Mouse (Mus musculus) mature B cell (primary cell): ENCODE data around the gene Tomm22.

Experiments
- in situ Hi-C: fragments of 300-500 bp; cut with MboI; formaldehyde crosslinking; loops from 2 replicates; pipeline ENCODE4 v1.14.3; 2019

The Tomm22 gene

GRCm38 (mm10) chr15:79685141-79685641 is 14.5 kb downstream of the Tomm22 start:
- in situ Hi-C loops = no loop called here

GRCm38 (mm10) chr15:79686046-79686869 is 15.6 kb downstream of the Tomm22 start:
- in situ Hi-C loops = no loop called here

DNA sequence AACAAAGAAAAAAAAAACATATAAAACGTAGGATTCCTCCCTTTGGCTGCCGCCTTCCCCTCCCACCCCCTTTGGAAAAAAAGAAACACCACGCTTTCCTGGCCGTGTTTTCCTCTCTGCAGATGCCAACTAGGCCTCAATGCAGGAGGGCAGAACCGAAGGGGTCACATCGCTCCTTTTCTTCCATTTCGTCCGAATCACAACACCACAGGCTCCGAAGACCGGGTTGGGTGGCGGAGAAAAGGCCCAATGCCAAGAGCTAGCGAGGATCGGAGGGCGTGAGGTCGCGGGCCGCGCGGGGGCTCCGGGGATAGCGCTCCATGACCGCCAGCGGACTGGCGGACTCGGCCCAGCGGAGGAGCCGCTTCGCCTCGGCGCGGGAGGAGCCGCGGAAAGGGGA is 16.5 kb downstream of the Tomm22 start:
- in situ Hi-C loops = no loop called here

DNA sequence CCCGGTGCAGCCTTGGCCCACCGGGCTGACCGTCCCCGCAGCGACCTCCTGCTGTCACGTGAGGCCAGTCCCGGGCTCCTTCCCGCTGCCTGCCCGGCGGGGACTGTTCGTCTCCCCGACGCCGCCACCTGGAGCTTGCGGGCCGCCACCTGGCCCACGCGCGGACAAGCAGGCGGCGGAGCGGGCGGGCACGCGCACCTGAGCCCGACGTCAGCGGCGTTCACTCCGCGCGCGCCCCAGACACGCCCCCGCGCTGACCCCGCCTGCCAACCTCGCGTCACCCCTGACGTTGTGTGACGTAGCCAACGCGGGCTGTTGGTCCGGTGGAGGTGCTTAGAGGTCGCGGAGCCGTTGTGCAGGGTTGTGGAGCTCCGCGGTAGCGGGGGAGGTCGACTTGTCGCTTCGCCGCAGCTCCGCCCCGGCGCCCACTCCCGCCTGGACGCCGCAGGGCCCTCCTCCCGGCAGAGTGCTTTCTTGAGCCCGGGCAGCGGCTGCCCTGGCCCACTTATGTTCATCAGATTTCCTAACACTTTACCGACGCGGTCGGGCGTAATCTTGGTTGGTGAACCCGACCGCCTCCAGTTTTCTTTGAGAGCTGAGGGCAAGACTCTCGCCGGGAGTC is 17.1 kb downstream of the Tomm22 start, which contains the start of gene Josd1:
Josd1 (minus strand) TSS at position 274 of the 622 bp plus-strand sequence.
- in situ Hi-C loops = no loop called here

DNA sequence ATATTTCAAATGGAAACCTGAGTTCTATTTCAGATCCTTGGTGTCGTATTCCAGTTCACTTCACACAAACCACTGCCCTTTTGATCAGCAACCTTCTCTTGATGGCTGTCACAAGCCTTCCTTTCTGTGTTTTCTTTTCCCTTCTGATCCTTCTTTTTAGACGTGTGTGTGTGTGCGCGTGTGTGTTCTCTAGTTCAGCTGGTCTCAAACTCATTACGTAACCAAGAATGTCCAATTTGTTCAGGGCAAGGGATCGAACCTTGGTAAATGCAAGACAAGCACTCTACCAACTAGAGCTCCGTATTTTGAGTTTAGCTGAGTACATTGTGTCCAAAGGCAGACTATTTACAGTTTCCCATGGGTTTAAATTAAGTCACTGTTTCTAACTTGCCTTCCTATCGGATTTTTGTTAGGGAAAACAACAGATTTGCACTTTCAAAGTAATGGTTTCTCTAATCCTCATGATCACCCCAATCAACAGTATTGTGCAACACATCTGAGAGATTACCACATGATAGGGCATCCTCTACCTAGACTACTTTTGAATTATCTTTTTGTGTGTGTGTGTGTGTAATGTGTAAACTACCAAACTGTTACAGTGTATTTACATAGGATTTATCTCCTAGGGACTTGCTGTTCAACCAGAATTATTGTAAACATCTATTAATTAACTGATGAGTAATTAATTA is 17.8 kb downstream of the Tomm22 start:
- in situ Hi-C loops = no loop called here

DNA sequence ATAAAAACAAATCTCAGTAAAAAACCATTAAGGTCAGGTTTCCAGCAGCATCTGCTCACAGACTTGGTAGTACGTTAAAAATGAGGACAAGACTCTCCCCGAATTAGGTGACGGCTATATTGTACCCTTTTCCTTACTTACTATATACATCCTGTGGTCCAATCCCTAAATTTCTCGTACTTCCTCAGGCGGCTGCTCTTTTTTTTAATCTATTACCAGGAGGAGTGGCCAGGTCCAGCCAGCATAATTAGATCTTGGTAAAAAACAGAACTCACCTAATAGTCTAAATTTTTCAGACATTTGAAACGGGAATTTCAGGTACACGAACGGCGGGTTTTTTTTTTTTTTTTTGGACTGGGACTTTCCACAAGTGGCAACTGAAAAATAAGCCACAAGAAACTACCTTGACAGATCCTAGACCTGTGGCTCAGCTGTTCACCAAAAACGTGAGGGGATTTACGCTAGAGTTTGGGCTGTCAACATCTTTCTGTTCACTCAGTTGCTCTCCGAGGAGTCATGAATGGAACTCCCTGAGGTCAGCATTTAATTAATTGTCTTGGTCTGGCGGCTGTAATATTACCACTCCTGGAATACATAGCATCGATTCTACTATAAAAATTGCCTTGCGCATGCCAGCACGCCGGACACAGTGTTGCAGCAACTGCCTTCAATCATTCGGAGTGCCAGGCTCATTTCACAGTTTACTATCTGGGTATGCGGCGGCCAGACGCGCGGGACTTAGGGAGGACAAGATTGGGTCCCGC is 19.2 kb downstream of the Tomm22 start:
- in situ Hi-C loops = loop anchor here (5.0 kb wide), 2 partner anchors 33 to 47 kb away; partner anchors contain the start of genes Cby1 and Fam227a

- in situ Hi-C loops = loop anchor here (5.0 kb wide), 2 partner anchors 33 to 47 kb away; partner anchors contain the start of genes Cby1 and Fam227a
These were observed 19.9 kb downstream of the Tomm22 start, which contains the start of gene Gtpbp1 for GRCm38 (mm10) chr15:79690426-79691022. TSS of gene Gtpbp1 (plus strand) at chr15:79690845.

DNA sequence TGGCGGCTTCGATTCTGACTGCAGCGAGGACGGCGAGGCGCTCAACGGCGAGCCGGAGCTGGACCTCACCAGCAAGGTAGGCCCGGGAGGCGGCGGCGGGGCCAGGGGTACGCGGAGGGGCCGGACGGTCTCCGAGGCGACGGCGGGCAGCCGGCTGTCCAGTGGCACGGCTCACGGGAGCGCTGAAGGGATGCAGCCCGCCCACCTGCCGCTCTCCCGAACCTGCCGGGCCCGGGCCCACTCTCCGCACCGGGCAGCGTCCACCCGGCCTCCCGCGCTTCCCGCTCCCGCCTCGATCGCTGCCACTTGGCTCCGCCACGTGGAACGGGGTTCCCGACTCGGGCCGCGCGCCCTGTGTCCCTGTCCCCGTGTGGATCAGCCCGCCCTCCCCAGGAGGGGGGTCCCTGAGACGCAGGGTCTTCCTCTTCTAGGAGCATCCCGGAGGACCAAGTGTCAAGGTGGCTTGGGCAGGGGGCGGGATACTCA is 20.4 kb downstream of the Tomm22 start:
- in situ Hi-C loops = loop anchor here (5.0 kb wide), 2 partner anchors 34 to 46 kb away; partner anchors contain the start of genes Cby1 and Fam227a

- in situ Hi-C loops = loop anchor here (5.0 kb wide), 2 partner anchors 35 to 45 kb away; partner anchors contain the start of genes Cby1 and Fam227a
These were observed 21.7 kb downstream of the Tomm22 start for GRCm38 (mm10) chr15:79692334-79692733.

DNA sequence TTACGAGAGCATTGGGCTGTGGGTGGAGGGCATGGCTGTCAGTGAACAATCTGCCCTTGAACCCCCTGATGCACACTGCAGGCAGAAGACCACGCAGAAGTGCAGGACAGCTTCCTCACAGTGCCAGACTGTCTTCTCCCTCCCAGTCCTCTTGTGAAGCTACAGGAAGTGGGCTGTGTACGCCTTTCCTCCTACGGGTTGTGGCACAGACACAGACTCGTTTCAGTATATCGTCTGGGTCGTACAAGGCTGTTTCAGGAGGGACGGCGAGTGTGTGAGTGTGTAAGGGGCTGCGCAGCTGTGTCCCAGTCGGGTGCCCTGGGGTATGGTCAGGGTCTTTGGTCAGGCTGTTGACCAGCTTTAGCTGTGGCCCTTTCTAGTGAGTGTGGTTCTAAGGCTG is 23.1 kb downstream of the Tomm22 start:
- in situ Hi-C loops = loop anchor here (5.0 kb wide), 2 partner anchors 36 to 44 kb away; partner anchors contain the start of genes Cby1 and Fam227a

DNA sequence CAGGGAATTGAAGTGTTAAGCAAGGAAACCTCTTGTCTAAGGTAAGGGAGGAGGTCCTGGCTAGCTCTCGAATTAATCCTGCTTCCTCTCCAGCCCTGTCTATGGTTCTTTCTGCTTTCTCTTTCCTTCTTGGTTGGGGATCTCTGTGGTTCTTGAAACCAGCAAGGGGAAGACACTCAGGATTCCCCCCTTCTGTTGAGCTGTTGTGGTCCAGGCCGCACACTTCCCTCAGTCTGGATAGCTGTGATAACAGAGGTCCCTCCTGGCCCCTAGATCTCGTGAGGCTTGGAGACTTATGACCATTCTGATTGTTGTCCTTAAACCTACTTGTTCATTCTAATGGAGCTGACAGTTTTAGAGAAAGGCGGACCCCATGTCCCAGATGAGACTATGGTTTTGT is 23.9 kb downstream of the Tomm22 start:
- in situ Hi-C loops = loop anchor here (5.0 kb wide), 2 partner anchors 37 to 43 kb away; partner anchors contain the start of genes Cby1 and Fam227a

- in situ Hi-C loops = no loop called here
These were observed 24.9 kb downstream of the Tomm22 start for GRCm38 (mm10) chr15:79695516-79695915.

GRCm38 (mm10) chr15:79696508-79696907 is 25.8 kb downstream of the Tomm22 start:
- in situ Hi-C loops = no loop called here

GRCm38 (mm10) chr15:79697011-79697410 is 26.4 kb downstream of the Tomm22 start:
- in situ Hi-C loops = no loop called here

- in situ Hi-C loops = no loop called here
These were observed 27.0 kb downstream of the Tomm22 start for GRCm38 (mm10) chr15:79697558-79698187.

GRCm38 (mm10) chr15:79706603-79707214 is 36.0 kb downstream of the Tomm22 start:
- in situ Hi-C loops = no loop called here

GRCm38 (mm10) chr15:79708229-79708822 is 37.7 kb downstream of the Tomm22 start:
- in situ Hi-C loops = no loop called here

DNA sequence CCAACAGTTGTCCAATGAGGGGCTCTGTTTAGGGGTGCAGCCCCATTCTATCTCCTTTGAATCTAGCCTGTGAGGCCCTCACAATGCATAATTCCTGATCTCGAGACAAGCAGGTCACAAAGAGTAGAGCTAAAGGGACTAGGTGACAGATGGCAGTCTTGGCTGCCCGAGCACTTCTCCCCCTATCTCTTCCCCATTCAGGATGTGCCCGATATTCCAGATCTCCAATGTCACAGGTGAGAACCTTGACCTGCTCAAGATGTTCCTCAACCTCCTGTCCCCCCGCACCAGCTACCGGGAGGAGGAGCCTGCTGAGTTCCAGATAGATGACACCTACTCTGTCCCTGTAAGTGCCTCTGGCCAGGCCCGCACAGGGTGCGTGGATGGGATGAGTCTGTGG is 45.0 kb downstream of the Tomm22 start:
- in situ Hi-C loops = no loop called here

DNA sequence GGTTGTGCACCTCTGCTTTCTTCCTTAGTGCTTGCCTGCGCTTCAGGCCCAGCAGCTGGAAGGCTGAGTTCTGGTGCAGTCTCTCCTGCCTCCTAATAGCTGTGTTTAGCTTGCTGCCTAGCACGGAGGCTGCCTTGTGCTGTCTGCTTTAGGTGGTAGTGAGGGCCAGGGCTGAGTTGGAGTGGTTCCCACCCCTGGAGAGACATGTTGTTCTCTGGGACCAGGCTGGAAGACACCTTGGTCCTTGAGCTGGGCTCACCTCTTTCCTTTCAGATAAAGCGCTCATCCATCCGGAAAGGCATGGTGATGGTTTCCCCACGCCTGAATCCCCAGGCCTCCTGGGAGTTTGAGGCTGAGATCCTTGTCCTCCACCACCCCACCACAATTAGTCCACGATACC is 46.0 kb downstream of the Tomm22 start:
- in situ Hi-C loops = no loop called here
